Mouse (Mus musculus) G1E (cell line): ENCODE measurements around the gene Acmsd.

Source experiments
- CTCF ChIP-seq: IDR thresholded peaks from 2 replicates; pipeline ENCODE4 v1.5.1; 2012; ENCODE audit warnings: low read depth, low read length, inconsistent platforms, mixed read lengths
- TAL1 ChIP-seq: conservative IDR thresholded peaks from 2 replicates; pipeline ENCODE4 v1.6.1; 2012; ENCODE audit warnings: low read depth, low read length, inconsistent platforms, mixed read lengths

DNA sequence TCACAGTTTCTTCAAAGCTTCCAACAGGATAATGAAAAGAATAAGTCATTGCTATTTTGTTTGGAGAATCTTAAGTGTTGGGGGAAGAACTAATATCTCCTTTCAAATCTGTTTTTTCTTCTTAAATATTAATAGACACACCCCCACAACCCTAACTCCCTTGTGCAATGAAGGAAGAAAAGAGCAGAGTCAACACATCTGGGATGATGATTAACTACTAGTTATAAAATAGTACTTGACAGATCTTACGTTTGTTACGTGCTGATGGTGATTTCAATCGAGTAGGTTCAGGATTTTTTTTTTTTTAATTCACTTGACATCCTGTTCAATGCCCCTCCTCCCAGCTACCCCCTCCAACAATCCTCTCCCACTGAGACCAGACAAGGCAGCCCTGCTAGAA is 6.1 kb downstream of the Acmsd start:
- TF ChIP-seq CTCF = no peak
- no peak for TF ChIP-seq TAL1
